Mouse (Mus musculus) hindbrain, postnatal 0 days (tissue): ENCODE measurements around the gene Best1. TPM values are rescaled to one million over a fixed set of nuclear protein-coding genes. Genes with fewer than 3 reads are reported as not detected.
A peak's percentile ranks its signal among the peaks of the same experiment; 100 is the strongest.

Source experiments
- ATAC-seq: fragments of 200-750 bp; cut with Nextera tagmentation; 2 replicates; pipeline ENCODE4 v1.8.0; 2017; ENCODE audit warnings: mild to moderate bottlenecking, moderate TSS enrichment, moderate library complexity
- DNase-seq: peaks from one replicate; pipeline ENCODE4 v3.0.0-alpha.2; 2015; ENCODE audit warnings: low spot score
- H3K27ac ChIP-seq: fragments of 300-500 bp; sonication (generic); 2 replicates; pipeline ENCODE4 v1.5.1; 2014; ENCODE audit warnings: mild to moderate bottlenecking
- H3K27me3 ChIP-seq: fragments of 300-500 bp; sonication (generic); 2 replicates; pipeline ENCODE4 v1.6.1; 2014; ENCODE audit warnings: low read length, mixed read lengths; ENCODE audit not compliant: insufficient read depth
- H3K36me3 ChIP-seq: fragments of 300-500 bp; sonication (generic); 2 replicates; pipeline ENCODE4 v1.6.1; 2014; ENCODE audit warnings: low read length, mixed read lengths; ENCODE audit not compliant: insufficient read depth
- H3K4me1 ChIP-seq: fragments of 300-500 bp; sonication (generic); 2 replicates; pipeline ENCODE4 v1.6.1; 2014; ENCODE audit warnings: antibody characterized with exemption, low read length, mixed read lengths; ENCODE audit not compliant: insufficient read depth
- H3K4me2 ChIP-seq: fragments of 300-500 bp; sonication (generic); 2 replicates; pipeline ENCODE4 v1.6.1; 2014; ENCODE audit warnings: low read depth, mild to moderate bottlenecking, low read length, moderate library complexity, mixed read lengths
- H3K4me3 ChIP-seq: fragments of 300-500 bp; sonication (generic); 2 replicates; pipeline ENCODE4 v1.5.1; 2014; ENCODE audit warnings: low read length
- H3K9ac ChIP-seq: fragments of 300-500 bp; sonication (generic); replicated peaks from 2 replicates; pipeline ENCODE4 v1.6.1; 2014; ENCODE audit warnings: mild to moderate bottlenecking, low read length, moderate library complexity, mixed read lengths
- H3K9me3 ChIP-seq: fragments of 300-500 bp; sonication (generic); 2 replicates; pipeline ENCODE4 v1.6.1; 2016; ENCODE audit warnings: low read length, mixed read lengths
- CTCF ChIP-seq: IDR thresholded peaks from 2 replicates; pipeline ENCODE4 v1.5.1; 2016; ENCODE audit warnings: antibody characterized with exemption, control low read depth, low read depth
- WGBS: fragments of 180-500 bp; shearing (Covaris S2); extraction: QIAGEN DNeasy Blood & Tissue Kit; methylation state at CpG from one replicate; pipeline ENCODE4 v1.1.7; 2014; 5-methylcytosine and 5-hydroxymethylcytosine counted together
- polyA plus RNA-seq: library from polyadenylated mRNA; unstranded; fragments of >200 nt; fragmentation: Nextera tagmentation; extraction: Ambion mirVana; gene quantifications from 2 replicates; pipeline ENCODE4 v1.2.1, GENCODE M21; 2015
- total RNA-seq: library from RNA; depleted of rRNA; stranded (reverse); fragments of >200 nt; gene quantifications from 2 replicates; pipeline ENCODE4 v1.2.3, GENCODE M21; 2014; rRNA removed

The Best1 gene
- total RNA-seq (0.86 and 1.5 TPM in 2 replicates), polyA plus RNA-seq (2.6 and 3.0 TPM in 2 replicates)

DNA sequence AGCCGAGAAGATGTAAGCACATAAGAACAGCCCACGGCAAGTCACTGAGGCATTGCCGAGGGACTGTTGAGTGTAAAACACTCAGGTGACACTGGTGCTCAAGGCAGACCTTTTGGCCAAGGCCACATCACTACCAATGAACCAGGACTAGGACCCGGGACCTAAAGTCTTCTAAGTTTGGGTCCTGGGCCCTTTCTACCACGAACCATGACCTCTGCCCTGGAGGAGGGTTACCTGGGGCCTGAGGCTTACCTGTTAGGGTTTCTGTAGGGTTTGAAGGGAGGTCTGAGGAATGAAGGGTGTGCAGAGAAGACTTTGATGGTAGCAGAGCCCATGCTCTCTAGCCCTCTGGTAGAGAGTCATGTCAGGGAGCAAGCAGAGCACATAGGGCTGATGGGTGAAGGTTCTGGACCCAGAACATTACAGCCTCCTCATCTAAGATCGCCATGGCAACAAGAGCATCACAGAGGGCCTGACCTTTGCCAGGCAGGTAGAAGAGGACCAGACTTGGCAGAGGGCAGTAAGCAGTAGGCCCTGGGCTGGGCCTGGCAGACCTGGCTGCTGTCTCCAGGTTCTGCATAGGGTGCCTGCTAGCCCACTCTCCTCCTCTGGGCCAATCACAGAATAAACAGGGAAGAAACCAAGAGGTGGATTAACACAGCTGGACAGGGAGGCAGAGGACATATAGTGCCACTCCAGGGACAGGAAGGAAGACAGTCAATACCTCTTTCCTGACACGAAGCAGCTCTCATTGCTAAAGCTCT, at the start of gene Best1, which contains the start of gene Rab3il1:
Gene Best1, minus strand, starts transcription at position 428 of the 764 bp plus-strand sequence.
Gene Rab3il1, plus strand, starts transcription at position 464 of the 764 bp plus-strand sequence.
- Histone ChIP-seq H3K9ac (no peak within 1 kb of the TSS), H3K4me2 (no peak within 1 kb of the TSS), H3K27ac (no peak within 1 kb of the TSS), H3K4me3 (no peak within 1 kb of the TSS), H3K27me3 (no peaks in the 10 kb centered on the region), H3K9me3 (no peaks in the 10 kb centered on the region), H3K36me3 (no peaks in the 10 kb centered on the region), H3K4me1 (no peaks in the 10 kb centered on the region)
- WGBS: 82% methylated on average over 7 of the region's 7 CpGs
- ATAC-seq (no peak), DNase-seq (no peak)
- TF ChIP-seq CTCF: no peak

DNA sequence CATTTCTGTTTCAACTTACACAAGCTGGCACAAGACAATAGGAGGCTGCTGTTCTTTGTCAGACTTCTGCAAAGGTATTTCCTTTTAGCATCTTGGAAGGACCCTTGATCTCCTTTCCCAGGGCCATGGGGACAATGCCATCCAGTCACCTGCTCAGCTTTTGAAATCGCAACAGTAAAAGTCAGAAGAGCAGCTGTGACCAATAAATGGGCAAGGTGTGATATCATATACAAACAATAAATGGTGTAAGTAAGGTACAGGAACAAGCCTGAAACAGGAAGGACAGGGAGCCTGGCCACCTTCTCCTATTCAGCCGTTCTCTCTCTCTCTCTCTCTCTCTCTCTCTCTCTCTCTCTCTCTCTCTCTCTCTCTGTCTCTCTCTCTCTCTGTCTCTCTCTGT, 49.0 kb upstream of the Best1 start:
- no peaks in the 10 kb centered on the region for H3K4me1 ChIP-seq
- DNase-seq (no peak), ATAC-seq (no peak)
- 90% methylated on average over 2 of the region's 2 CpGs for WGBS
- no peak overlapping the region for H3K4me3 ChIP-seq
- H3K4me2 ChIP-seq: no peak overlapping the region
- no peak overlapping the region for H3K27ac ChIP-seq
- TF ChIP-seq CTCF: no peak
- peaks cover 22% of the 10 kb centered on the region for H3K36me3 ChIP-seq
- H3K9ac ChIP-seq: no peak overlapping the region
- H3K9me3 ChIP-seq: no peaks in the 10 kb centered on the region
- H3K27me3 ChIP-seq: no peaks in the 10 kb centered on the region

- ATAC-seq: no peak
- no peaks in the 10 kb centered on the region for H3K27me3 ChIP-seq
These were observed 48.1 kb upstream of the Best1 start for GRCm38 (mm10) chr19:10049533-10049932.

DNA sequence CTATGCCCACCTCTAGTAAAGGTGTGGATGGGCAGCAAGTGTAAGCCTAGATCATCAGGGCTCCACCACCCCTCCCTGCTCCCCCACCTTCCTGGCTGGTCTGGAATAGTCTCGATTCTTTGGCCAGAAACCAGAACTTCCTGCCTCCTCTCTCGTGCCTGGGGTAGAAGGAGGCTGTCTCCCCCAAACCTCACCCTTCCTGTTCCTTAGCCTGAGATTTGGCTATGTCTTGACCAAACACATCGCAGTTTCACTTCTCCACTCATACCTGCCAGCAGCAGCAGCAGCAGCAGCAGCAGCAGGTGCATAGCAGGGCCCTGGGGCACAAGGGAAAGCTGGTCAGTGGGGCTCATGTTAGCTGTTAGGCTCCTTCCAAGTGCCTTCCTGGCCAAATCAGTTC, 45.5 kb upstream of the Best1 start:
- Histone ChIP-seq H3K27ac (no peak overlapping the region), H3K27me3 (no peaks in the 10 kb centered on the region), H3K9me3 (no peaks in the 10 kb centered on the region), H3K4me2 (no peak overlapping the region), H3K36me3 (no peaks in the 10 kb centered on the region), H3K9ac (no peak overlapping the region), H3K4me1 (peaks cover 18% of the 10 kb centered on the region; the same call in 1 of the 2 replicates), H3K4me3 (no peak overlapping the region)
- no peak for DNase-seq
- no peak for ATAC-seq
- no peak for TF ChIP-seq CTCF
- 49% methylated on average over 3 of the region's 3 CpGs for WGBS

More at GRCm38 (mm10) chr19:10049533-10049932, 48.1 kb upstream of the Best1 start:
- H3K4me2 ChIP-seq: no peak overlapping the region
- peaks cover 14% of the 10 kb centered on the region; the same call in 1 of the 2 replicates for H3K36me3 ChIP-seq
- DNase-seq: no peak
- H3K4me1 ChIP-seq: no peaks in the 10 kb centered on the region
- H3K9me3 ChIP-seq: no peaks in the 10 kb centered on the region
- H3K4me3 ChIP-seq: no peak overlapping the region
- no peak for TF ChIP-seq CTCF
- H3K27ac ChIP-seq: no peak overlapping the region
- no peak overlapping the region for H3K9ac ChIP-seq

DNA sequence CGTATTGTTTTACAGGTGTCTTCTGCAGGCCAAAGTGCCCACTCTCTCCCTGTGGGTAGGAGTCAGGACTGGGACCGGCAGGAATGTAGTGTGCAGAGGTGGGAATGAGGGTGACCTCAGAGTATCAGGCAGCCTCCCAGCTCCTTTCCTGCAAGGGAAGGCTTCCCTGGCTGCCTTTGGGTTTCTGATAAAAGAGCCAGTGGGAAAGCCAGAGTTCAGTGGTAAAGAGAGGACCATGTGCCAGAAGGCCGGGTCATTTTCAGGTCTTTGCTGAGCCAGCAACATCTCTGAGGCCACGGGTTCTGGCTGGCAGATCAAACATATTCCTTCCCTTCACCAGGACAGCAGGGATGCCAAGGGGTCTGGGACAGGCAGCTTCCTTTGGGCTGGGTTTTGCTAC, 44.9 kb upstream of the Best1 start:
- Histone ChIP-seq H3K27ac (no peak overlapping the region), H3K27me3 (no peaks in the 10 kb centered on the region), H3K9me3 (no peaks in the 10 kb centered on the region), H3K4me3 (no peak overlapping the region), H3K4me2 (no peak overlapping the region), H3K36me3 (no peaks in the 10 kb centered on the region), H3K9ac (no peak overlapping the region), H3K4me1 (peaks cover 18% of the 10 kb centered on the region; the same call in 1 of the 2 replicates)
- no peak for DNase-seq
- ATAC-seq: no peak
- no peak for TF ChIP-seq CTCF
- WGBS: 68% methylated on average over 4 of the region's 4 CpGs

DNA sequence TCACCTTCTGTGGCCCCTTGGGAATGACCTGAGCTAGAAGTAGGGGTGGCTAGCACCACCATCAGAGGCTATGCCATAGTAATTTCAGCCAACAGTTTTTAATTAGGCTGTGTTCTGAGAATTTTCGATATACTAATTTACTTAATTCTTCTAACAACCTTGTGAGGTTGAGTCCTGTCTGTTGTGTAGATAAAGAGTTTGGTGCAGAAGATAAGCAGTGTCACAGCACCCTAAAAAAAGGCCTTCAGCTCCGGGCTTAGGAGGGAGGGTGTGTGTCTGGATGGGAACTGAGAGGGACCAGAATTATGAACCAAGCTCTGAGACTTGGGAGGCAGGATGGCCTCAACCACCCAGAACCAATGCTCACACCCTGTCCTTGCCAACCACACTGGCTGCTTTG, 44.3 kb upstream of the Best1 start:
- Histone ChIP-seq H3K36me3 (no peaks in the 10 kb centered on the region), H3K4me3 (no peak overlapping the region), H3K27ac (no peak overlapping the region), H3K4me1 (peaks cover 18% of the 10 kb centered on the region; the same call in 1 of the 2 replicates), H3K4me2 (no peak overlapping the region), H3K27me3 (no peaks in the 10 kb centered on the region), H3K9me3 (no peaks in the 10 kb centered on the region), H3K9ac (no peak overlapping the region)
- TF ChIP-seq CTCF: no peak
- DNase-seq (no peak), ATAC-seq (no peak)
- 88% methylated on average over 2 of the region's 2 CpGs for WGBS

- no peaks in the 10 kb centered on the region for H3K9me3 ChIP-seq
- H3K36me3 ChIP-seq: no peaks in the 10 kb centered on the region
- H3K27me3 ChIP-seq: no peaks in the 10 kb centered on the region
- H3K4me3 ChIP-seq: no peak overlapping the region
- no peak overlapping the region for H3K9ac ChIP-seq
- no peak for TF ChIP-seq CTCF
- DNase-seq (no peak), ATAC-seq (no peak)
- no peak overlapping the region; the same call in 1 of the 2 replicates for H3K27ac ChIP-seq
- H3K4me2 ChIP-seq: peak overlapping the region; percentile 88
- peaks cover 18% of the 10 kb centered on the region; the same call in 1 of the 2 replicates for H3K4me1 ChIP-seq
These were observed 42.2 kb upstream of the Best1 start for GRCm38 (mm10) chr19:10043643-10044042.
